Mouse (Mus musculus): ENCODE results near the gene Nacc1. TPM values are rescaled to one million over a fixed set of nuclear protein-coding genes. Genes with fewer than 3 reads are reported as not detected.
A peak's percentile ranks its signal among the peaks of the same experiment; 100 is the strongest.

Nacc1 gene
- 10 to 100 TPM; 44.9 to 45.6 TPM for total RNA-seq (2021)
- long read RNA-seq, experiment 1, full-length matches to known transcripts: 14 of 51 reads
- long read RNA-seq, experiment 1, partial matches to known transcripts: 0 of 51 reads
- long read RNA-seq, experiment 1, other reads (novel, unspliced or antisense): 37 of 51 reads
- long read RNA-seq, experiment 2, full-length matches to known transcripts: 18 of 57 reads
- long read RNA-seq, experiment 2, partial matches to known transcripts: 3 of 57 reads
- long read RNA-seq, experiment 2, other reads (novel, unspliced or antisense): 36 of 57 reads

DNA sequence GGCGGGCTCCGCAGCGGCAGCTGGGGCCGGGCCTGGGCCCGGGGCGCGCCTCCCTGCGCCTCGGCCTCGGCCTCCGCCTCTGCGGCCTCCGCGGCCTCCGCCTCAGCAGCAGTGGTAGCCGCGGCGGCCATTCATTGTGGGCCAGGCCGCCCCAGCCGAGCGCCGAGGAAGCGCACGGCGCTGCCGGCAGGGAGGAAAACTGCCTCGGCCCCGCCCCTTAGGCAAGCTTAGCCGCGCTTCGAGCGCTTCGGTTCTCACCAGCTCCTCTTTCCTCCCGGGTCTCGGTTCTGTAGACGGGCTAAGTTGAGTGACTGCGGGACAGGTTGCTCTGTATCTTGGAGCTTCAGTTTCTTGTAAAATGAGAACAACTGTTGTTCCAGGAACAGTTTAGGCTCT, at the start of gene Nacc1:
Gene Nacc1, minus strand, starts transcription at position 158 of the 396 bp plus-strand sequence.
- peak in 1 of 2 experiments; percentile 90 for DNase-seq (ENCODE audit: low spot score in 2 of 2)

DNA sequence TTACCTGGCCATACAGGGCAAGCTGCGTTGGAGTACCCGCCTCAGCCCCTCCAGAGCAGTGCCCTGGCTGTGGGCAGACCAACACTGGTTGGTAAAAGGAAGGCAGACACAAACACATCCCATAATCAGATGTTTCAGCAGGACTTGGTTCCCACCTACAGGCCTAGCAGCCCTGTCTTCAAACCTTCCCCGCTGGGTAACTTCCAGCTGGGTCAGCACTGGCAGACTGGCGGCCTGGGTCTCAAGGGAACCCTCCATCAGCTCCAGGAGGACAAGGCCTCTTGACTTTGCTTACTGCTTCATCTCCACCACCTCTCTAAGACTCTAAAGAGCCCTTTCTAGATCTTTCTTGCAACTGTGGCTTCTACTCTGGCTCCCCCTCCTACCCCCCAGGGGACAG, 48.9 kb upstream of the Nacc1 start:
- DNase-seq (ENCODE audit: low spot score in 2 of 2): no peak

DNA sequence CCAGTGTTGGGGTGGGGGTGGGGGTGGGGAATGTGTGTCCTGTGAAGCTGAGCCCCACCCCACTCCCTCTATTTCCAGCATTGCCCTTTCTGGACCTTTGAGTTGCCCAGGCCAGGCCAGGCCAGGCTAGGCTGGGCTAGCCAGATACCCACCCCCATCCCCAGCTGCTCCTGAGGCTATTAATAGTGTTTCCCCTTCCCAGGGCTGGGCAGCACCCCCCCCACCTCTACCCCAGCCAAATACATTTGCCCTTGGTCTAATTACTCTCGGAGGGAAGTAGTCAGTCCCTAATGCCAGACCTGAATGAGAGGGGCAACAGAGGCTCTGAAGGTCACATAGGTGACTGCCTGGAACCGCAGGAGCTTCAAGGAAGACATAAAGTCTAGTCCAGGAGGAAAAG, 47.9 kb upstream of the Nacc1 start:
- DNase-seq (ENCODE audit: low spot score in 2 of 2): no peak

DNA sequence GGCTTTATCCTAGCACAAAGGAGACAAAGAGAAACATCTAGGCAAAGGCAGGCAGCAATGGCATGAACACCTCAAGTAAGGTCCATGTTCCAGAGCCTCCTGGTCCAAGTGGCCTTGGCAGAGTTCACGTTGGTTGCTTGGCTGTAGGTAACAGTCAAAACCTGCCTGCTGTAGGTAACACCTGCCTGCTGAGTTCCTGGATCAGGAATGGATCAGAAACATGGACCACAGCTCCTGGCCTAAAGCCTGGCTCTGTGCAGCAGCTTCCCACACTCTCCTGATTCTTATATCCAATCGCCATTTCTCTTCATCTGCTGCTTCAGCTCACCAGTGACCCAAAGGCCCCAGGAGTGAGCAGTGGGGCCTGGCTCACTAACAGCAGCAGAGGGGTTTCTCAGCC, 47.0 kb upstream of the Nacc1 start:
- no peak for DNase-seq (ENCODE audit: low spot score in 2 of 2)

DNA sequence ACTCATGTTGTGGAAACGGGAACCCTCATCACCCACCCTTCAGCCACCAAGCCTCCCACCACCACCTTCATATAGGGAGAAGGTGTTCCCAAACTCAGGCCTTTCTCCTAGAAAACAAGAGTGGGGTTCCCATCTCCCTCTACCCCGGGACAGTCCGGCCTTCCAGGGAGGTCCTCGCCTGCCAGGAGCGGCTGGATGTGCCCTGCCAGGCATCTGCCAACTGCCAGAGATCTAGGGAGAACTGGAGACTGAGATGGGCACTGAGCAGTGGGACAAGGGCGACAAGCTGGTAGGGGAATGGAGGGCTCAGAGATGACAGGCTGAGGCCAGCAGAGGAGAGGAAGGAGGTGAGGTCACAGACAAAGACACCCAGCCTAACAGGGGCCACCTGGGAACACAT, 46.3 kb upstream of the Nacc1 start:
- DNase-seq (ENCODE audit: low spot score in 2 of 2): no peak

DNA sequence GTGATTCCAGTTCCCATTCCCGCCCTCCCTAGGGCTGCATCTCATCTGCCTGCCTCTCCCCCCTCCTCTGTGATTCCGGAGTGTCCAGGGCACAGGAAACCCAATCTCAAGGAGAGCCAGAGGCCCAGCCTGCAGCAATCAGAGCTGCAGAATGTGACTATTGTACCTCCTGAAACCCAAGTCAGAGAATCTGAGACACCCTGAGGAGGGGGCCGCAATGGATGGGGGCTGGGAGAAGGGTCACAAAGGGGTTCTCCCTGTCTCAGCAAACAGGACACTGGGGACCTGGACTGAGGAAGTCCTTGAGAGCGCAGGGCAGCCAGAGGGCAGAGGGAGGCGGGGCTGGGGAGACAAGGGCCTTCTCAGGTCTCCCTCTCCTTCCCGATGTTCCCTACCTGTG, 45.3 kb upstream of the Nacc1 start:
- no peak for DNase-seq (ENCODE audit: low spot score in 2 of 2)

DNA sequence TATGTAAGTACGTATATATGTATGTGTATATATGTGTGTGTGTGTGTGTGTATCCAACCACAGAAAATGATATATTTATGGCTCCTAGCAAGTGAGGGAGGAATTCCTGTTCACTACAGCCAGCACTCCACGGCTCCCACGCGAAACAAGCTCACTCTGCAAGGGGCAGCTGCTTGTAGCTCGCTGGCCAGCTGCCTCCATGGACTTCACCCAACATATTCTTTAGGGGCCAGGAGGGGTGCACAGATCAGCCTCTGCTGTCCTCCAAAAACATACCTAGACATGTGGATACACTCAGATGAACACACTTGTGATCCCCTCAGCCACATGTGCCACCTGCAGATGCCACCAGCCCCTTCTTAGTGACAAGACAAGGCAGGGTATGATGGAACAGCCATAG, 44.9 kb upstream of the Nacc1 start:
- no peak for DNase-seq (ENCODE audit: low spot score in 2 of 2)

DNA sequence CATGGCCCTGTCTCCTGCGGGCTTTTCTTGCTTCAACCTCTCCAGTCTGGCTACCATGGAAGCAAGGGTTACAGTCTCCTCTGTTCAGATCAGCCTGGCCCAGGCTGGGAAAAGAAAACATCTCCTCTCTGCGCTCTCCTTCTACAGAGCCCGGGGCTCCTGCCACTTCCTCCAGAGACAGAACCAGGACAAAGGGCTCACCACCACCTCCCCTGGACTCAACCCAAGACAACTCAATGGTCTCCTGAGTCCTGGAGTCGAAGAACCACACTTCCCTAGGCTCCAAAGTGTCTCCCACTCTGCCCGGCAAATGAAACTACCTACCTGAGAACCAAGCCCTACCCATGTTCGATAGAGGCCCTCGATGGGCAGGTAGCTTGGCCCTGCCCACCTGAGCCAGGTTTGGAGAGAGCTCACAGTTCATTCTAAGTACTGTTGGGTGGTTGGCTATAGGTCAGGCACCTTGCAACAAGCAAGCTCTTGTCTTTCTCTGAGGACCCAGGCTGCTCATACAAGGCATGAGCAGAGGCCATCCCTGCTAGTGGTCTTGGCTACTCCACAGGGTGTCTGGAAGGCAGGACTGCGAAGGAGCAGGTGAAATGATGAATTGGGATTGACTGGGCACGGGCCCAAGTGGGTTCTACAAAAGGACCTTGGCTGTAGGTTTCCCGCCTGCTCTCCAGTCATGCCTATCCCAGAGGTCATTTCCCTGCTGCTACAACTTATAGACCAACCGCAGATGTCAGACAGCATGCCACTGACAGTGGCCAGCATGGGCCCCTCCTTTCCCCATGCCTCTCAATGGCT, 43.9 kb upstream of the Nacc1 start:
- no peak for DNase-seq (ENCODE audit: low spot score in 2 of 2)

DNA sequence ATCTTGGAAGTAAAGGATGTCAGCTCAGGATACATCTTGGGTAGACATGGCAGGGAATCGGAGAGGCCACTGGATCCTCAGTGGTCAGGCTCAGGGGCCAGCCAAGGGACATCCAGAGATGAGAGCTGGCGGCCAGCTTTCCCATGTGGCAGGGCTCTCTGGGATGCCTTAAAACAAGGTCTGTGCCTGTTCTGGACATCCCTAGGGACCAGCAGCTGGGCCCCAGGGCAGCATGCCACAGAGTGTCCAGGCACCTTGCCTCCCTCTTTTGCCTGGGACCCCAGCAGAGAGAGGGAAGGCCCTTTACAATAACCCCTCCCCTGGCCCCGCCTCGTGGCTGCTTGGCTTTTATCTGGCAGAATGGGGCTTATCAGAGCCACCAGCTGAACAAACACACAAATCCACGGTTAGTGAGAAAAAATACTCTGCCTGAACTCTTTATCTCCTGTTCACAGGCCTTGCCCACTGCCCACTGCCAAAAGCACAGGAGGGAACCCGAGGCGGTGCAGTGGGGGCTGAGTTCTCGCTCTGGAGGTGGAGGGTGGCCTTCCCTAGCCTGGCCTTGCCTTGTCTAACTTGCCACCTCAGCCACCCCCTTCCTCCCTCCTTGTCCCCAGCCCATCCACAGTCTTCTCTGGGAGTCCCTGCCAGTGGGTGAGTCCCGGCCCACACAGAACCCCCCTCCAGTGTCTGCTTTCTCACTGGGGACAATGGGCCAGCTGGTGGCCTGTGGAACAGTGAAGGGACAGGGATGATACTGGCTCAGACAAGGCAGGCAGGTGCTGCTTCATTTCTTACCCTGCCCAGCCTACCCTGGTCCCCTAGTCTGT, 43.1 kb upstream of the Nacc1 start:
- DNase-seq (ENCODE audit: low spot score in 2 of 2): no peak

DNA sequence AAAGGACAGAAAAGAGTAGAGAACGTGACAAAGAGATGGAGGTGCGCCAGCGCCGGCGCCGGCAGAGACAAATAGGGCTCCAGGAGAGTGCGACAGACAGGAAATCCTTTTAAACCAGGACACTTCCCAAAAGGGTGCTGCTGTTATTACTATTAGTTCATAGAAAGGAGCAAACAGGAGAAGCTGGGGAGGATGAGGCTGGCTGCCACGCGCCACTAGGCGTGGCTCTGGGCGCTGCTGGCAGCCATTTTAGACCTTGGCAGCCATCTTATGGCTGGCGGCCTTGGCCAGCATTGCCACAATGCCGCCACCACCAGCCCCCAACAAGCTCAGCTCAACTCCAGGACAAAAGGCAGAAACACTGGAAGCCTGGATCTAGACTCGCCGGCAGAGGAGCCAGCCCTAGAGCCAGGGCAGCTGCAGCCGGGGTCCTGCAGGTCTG, 42.3 kb upstream of the Nacc1 start:
- no peak for DNase-seq (ENCODE audit: low spot score in 2 of 2)

DNA sequence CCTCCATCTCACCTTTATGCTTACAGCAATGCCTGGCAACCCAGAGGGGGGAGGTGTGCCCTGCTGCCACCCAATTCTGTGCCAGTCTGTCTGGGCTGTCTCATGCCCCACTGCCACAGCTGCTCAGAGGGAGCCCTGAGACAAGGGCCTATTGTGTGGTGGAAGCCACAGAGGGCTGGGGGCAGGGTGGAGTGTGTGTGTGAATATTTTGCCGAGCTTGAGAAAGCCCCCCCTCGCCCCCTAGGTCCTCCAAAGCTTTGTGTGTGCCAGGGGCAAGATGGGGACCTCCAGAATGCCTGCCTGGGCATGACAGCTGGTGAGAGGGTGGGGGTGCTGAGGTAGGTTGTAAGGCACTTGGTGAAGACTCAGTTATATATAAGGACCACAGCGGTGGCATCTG, 40.8 kb upstream of the Nacc1 start:
- DNase-seq (ENCODE audit: low spot score in 2 of 2): no peak

DNA sequence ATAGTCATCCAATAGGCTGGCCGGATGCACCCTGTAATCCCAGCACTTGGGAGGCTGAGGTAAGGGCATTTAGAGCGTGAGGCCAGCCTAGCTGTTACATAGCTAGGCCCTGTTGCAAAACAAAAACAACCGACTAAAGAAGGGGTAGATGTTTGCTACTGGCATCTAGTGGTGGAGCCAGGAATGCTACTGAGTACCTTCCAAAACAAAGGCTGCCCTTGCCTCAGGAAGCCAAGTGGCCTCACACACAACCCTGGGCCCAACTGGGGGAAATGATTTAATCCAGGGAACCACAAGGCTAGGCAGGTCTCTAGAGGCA, 38.2 kb upstream of the Nacc1 start:
- no peak for DNase-seq (ENCODE audit: low spot score in 2 of 2)

DNA sequence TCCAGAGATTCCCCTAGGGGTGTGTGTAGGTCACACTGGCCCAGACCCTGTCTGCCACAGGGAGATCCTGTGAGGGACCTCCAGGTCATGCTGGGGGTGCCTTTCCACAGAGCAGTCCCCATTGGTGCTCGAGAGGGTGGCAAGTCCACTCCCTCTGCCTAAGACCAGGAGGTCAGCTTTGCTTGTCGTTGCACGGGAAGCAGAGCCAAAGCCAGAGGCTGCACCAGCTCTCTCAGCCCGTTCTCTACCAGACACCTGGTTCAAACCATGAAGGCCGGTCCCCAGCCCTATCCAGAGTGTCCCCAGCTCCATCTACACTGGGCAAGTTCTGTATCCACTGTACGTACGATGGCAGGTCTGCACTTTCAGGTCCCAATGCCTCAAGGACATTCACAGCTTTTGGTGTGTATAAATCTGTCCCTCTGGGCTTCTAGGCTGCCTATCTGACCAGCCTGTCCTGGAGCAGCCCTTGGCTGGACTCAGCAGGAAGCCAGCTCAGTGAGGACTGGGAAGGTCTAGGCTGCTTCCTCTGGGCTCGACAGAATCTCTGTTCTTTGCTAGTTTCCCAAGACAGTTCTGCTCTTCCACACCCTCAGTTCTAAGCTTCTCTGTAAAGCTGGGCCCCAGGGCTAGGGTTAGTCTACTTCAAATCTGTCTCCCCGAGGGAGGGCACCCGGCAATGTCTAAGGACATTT, 37.7 kb upstream of the Nacc1 start:
- no peak for DNase-seq (ENCODE audit: low spot score in 2 of 2)

DNA sequence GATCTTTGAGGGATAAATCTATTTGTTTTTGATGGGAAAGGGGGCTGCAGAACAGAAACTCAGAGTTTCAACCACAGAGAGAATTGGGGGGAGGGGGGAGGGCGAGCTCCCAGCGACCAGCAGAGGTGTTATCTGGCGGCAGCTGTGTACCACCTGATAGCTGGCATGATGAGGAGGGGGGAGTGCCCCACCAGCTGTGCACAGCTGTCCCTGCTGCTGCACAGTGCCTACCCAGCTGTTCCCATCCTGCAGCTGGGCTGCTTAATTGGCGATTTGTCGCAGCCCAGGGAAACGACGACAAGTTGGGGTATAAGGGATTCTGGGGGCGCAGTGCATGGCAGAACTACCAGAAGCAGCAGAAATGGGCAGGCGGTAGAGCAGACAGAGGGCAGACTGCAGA, 37.0 kb upstream of the Nacc1 start:
- no peak for DNase-seq (ENCODE audit: low spot score in 2 of 2)

DNA sequence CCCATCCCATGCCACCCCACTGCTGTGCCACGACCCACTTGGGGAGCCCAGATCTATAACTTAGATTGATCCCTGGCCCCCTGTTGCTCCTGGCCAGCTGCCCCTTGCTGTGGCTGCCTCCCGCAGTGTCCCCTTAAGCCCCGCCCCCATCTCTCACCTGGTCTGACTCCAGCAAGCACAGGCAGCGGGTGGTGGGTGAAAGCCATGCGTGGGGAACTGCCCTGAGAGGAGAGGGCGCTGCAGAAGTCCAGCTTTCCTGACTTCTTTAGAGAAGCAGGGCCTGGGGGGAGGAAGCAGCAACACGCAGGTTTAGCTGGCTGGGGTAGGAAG, 35.9 kb upstream of the Nacc1 start:
- peak in 1 of 2 experiments; percentile 40 for DNase-seq (ENCODE audit: low spot score in 2 of 2)

DNA sequence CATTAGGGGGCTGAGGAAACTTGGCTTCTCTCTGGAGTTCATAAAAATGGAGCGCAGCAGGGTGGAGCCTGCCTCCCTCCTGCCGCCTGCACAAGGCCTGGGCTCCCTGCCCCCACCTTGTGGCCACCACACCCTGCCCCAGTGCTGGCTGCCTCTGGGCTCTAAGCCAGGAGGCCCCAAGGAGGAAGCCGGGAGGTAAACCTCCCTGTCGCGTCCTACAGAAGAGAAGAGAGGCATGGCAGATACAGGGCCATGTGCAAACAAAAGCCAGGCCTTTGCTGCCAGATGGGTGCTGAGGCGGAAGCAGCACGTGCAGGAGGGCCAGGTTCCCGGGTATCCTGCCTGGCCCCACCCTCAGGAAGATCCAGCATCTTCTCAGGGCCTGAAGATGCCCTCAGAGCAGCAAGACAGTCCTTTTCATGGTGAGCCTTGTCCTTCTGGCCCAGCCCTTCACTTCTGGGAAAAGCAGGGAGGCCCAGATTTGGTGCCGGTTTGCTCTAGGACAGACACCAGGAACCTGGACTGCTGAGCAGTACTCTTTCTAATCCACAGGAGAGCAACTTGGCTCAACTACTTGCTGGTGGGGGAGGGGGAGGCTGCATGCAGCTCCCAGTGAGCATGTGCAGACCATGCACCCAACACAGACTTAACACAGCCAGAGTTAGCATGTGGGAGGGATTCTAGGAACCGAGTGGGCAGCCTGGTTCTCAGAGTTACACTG, 35.3 kb upstream of the Nacc1 start, which contains the start of gene G430095P16Rik:
Gene G430095P16Rik, plus strand, starts transcription at position 158 of the 721 bp plus-strand sequence.
- peak in 1 of 2 experiments; percentile 84 for DNase-seq (ENCODE audit: low spot score in 2 of 2)

DNA sequence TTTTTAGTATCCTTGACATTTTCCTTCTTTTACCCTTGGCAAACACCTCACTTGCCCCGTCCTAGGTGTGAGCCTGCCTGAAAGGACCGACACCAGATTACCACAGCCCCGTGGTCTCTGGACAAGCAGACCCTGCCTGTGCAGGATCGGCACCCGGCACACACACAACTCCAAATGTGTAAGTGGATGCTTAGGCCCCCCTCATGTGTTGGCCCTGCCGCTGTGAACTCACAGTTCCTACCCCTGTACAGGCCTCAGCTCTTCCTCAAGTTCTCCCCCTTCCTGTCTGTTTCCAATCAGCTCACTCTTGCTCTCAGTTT, 34.8 kb upstream of the Nacc1 start:
- peak in 1 of 2 experiments; percentile 23 for DNase-seq (ENCODE audit: low spot score in 2 of 2)

DNA sequence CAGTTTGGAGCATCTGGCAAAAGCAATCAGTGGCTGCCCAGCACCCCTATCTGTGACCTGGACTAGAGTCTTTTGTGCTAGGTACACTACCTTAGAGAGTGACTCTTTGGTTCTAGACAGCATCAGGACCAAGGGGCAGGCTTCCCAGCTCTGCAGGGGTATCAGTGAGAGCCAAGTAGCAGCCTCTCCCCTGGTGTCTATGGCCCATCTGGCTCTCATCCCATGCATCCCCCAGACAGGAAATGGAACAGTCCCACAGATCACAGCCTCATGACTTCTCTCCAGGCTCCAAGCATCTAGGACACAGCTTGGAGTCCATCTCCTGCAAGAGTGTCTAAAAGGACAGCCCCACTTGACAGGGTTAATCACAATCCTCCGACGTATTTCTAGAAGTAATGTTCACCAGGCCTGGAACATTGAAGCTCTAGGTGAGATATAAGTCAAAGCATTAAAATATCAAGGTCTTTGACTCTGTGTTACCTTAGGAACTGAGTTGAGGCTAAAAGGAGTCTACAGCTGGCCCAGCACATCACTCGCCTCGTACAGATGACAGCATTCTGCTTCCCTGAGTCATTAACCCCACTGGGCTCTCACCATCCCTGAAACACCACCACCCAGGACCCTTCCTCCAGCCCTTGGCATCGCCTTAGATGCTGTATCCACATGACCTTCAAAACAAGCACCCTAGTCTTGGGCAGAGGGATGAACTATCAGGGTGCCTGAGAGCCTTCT, 31.5 kb upstream of the Nacc1 start:
- DNase-seq (ENCODE audit: low spot score in 2 of 2): no peak

DNA sequence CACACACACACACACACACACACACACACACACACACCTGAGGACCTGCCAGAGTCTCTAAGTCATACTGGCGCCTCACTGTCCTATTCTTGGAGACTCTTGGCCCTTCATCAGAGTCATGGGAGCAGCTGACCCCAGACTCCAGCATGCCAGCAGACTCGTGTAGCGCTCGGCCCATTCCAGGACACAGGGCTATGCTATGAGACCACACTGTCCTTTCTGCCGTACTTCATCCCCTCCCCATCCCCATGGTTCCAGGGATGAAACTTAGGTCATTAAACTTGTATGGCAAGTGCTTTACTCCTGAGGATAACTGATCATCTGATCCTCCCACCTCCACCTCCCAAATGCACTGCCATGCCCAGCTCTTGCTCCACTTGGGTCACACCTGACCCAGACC, 30.8 kb upstream of the Nacc1 start:
- no peak for DNase-seq (ENCODE audit: low spot score in 2 of 2)

DNA sequence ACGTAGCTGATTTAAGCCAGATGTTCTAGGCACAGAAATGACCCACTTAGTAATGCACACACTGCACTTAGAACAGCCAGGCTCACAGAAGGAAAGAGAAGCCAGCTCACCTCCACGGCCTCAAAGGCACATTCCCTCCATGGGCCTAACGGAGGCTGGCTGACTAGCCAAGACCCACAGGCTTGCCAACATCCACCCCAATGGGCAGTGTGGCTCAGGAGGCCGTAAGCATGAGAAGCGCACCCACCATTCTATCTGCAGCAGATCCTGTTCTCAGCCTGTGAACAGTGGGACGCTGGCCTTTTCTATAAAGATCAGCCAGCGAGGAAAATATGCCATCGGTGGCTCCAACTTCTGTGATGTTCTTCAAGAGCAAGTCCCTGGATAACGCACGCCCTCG, 29.1 kb upstream of the Nacc1 start:
- DNase-seq (ENCODE audit: low spot score in 2 of 2): no peak
